8 mouse cellular contexts compared by ENCODE assay signal in the genomic region with DNA sequence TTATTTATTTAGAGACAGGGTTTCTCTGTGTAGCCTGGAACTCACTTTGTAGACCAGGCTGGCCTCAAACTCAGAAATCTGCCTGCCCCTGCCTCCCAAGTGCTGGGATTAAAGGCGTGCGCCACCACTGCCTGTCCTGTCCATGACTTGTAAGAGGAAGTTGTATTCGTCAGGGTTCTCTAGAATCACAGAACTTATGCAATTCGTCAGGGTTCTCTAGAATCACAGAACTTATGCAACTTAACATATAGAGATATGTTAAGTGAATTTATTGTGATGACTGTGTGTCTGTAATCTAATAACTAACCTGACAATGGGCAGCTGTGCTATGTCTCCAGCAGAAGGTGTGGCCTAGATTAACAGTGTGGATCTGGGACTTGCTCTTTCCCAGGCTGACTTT. TPM values are rescaled to one million over a fixed set of nuclear protein-coding genes. Genes with fewer than 3 reads are reported as not detected.
DNase-seq lines count a peak whose midpoint lies in the region; ATAC-seq lines count a peak whose summit lies in the region.
"Not testable (repeated sequence)": the region's sequence is repeated elsewhere in the genome, so short reads cannot be mapped to it uniquely, and the experiment has no call there.

Gene Foxj3 (plus strand): TSS at position 390 of the 400 bp plus-strand sequence.

- H3K36me3 ChIP-seq in kidney, embryonic 16.5 days (ENCODE audit: insufficient read depth, low read length); limb, embryonic 11.5 days (ENCODE audit: control insufficient read depth, insufficient read depth, low read length); midbrain, embryonic 12.5 days; stomach, embryonic 16.5 days (ENCODE audit: control insufficient read depth, insufficient read depth, low read length): not testable (repeated sequence)

- H3K27me3 ChIP-seq in kidney, embryonic 16.5 days (ENCODE audit: insufficient read depth, low read length); limb, embryonic 11.5 days (ENCODE audit: control insufficient read depth, insufficient read depth, low read length); midbrain, embryonic 12.5 days; stomach, embryonic 16.5 days (ENCODE audit: control insufficient read depth, insufficient read depth, low read length): not testable (repeated sequence)

- H3K27ac ChIP-seq in kidney, embryonic 16.5 days (ENCODE audit: low read length); limb, embryonic 11.5 days (replicated peaks; ENCODE audit: low read depth, low read length); midbrain, embryonic 12.5 days (replicated peaks); stomach, embryonic 16.5 days (ENCODE audit: low read length): not testable (repeated sequence)

- not testable (repeated sequence) for H3K9ac ChIP-seq in kidney, embryonic 16.5 days (replicated peaks; ENCODE audit: low read length); limb, embryonic 11.5 days (ENCODE audit: low read length); midbrain, embryonic 12.5 days (replicated peaks); stomach, embryonic 16.5 days (ENCODE audit: low read length)

- 93% methylated on average over 4 of the region's 4 CpGs for WGBS in kidney, embryonic 16.5 days
- 93% methylated on average over 4 of the region's 4 CpGs for WGBS in limb, embryonic 11.5 days
- WGBS in midbrain, embryonic 12.5 days, result 87% methylated on average over 4 of the region's 4 CpGs
- 82% methylated on average over 4 of the region's 4 CpGs for WGBS in stomach, embryonic 16.5 days

- DNase-seq in adrenal gland, postnatal 10 days; gastrocnemius, postnatal 4 days (ENCODE audit: low spot score in 2 of 2); heart, postnatal 4 days; limb, embryonic 11.5 days (ENCODE audit: low spot score): not testable (repeated sequence)

- H3K4me1 ChIP-seq in kidney, embryonic 16.5 days (ENCODE audit: insufficient read depth, low read length), result peaks cover 21% of the 10 kb centered on the region
- not testable (repeated sequence) for H3K4me1 ChIP-seq in limb, embryonic 11.5 days (ENCODE audit: control insufficient read depth, insufficient read depth, low read length); stomach, embryonic 16.5 days (ENCODE audit: control insufficient read depth, insufficient read depth, low read length)
- H3K4me1 ChIP-seq in midbrain, embryonic 12.5 days, result peaks cover 17% of the 10 kb centered on the region

- ATAC-seq in erythroblast, adult 5-6 weeks (replicated peaks; ENCODE audit: low FRiP score, poor library complexity, severe bottlenecking); kidney, embryonic 16.5 days (ENCODE audit: low FRiP score, low TSS enrichment); limb, embryonic 11.5 days (ENCODE audit: insufficient number of reproducible peaks, low FRiP score, low TSS enrichment, low read depth); midbrain, embryonic 12.5 days (ENCODE audit: low FRiP score, low read depth); stomach, embryonic 16.5 days (ENCODE audit: insufficient read depth, low FRiP score): not testable (repeated sequence)

- not testable (repeated sequence) for H3K9me3 ChIP-seq in kidney, embryonic 16.5 days (ENCODE audit: low read length); limb, embryonic 11.5 days (ENCODE audit: control insufficient read depth, low read length); midbrain, embryonic 12.5 days; stomach, embryonic 16.5 days (replicated peaks; ENCODE audit: control insufficient read depth, low read length)

- H3K4me2 ChIP-seq in kidney, embryonic 16.5 days (replicated peaks; ENCODE audit: low read depth, low read length); limb, embryonic 11.5 days (ENCODE audit: low read depth, severe bottlenecking); midbrain, embryonic 12.5 days (replicated peaks); stomach, embryonic 16.5 days (ENCODE audit: low read depth, low read length): not testable (repeated sequence)

- not testable (repeated sequence) for H3K4me3 ChIP-seq in kidney, embryonic 16.5 days (ENCODE audit: low read length); limb, embryonic 11.5 days (ENCODE audit: low read depth, low read length); midbrain, embryonic 12.5 days; stomach, embryonic 16.5 days (replicated peaks; ENCODE audit: low read length)

RNA-seq across cellular contexts. Expression of gene Foxj3, which starts in this region (rescaled TPM):
- total RNA-seq in adrenal gland, postnatal 10 days (2021), result 10 to 100 TPM; 29.8 to 39.3 TPM
- total RNA-seq in erythroblast, adult 5-6 weeks (2015; ENCODE audit: low replicate concordance), result 5.0 and 16.1 TPM in 2 replicates
- 6.4 and 15.9 TPM in 2 replicates for total RNA-seq in erythroblast, adult 5-6 weeks (2017; ENCODE audit: low replicate concordance)
- total RNA-seq in gastrocnemius, postnatal 4 days (2021), result 10 to 100 TPM; 45.3 to 52.9 TPM
- 10 to 100 TPM; 51.3 to 53.5 TPM for total RNA-seq in heart, postnatal 4 days (2021)
- 25.4 and 27.8 TPM in 2 replicates for polyA plus RNA-seq in kidney, embryonic 16.5 days (2015; fragmentation: Nextera tagmentation; extraction: Ambion mirVana)
- 26.7 and 29.9 TPM in 2 replicates for polyA plus RNA-seq in limb, embryonic 11.5 days (2014; fragmentation: Nextera tagmentation; extraction: Ambion mirVana)
- polyA plus RNA-seq in midbrain, embryonic 12.5 days (2016; fragmentation: Nextera tagmentation; extraction: Ambion mirVana), result 28.9 and 29.2 TPM in 2 replicates
- 18.1 and 18.9 TPM in 2 replicates for polyA plus RNA-seq in stomach, embryonic 16.5 days (2015; fragmentation: Nextera tagmentation; extraction: Ambion mirVana)
